Mouse (Mus musculus) kidney, postnatal 4 days (tissue): ENCODE results near the gene Pik3cd.

Experiments
- DNase-seq, 2 experiments: peaks; one replicate each; pipeline ENCODE4 v3.0.0; 2021; ENCODE audit warnings: mixed read lengths in 2 of 2

Gene Pik3cd

DNA sequence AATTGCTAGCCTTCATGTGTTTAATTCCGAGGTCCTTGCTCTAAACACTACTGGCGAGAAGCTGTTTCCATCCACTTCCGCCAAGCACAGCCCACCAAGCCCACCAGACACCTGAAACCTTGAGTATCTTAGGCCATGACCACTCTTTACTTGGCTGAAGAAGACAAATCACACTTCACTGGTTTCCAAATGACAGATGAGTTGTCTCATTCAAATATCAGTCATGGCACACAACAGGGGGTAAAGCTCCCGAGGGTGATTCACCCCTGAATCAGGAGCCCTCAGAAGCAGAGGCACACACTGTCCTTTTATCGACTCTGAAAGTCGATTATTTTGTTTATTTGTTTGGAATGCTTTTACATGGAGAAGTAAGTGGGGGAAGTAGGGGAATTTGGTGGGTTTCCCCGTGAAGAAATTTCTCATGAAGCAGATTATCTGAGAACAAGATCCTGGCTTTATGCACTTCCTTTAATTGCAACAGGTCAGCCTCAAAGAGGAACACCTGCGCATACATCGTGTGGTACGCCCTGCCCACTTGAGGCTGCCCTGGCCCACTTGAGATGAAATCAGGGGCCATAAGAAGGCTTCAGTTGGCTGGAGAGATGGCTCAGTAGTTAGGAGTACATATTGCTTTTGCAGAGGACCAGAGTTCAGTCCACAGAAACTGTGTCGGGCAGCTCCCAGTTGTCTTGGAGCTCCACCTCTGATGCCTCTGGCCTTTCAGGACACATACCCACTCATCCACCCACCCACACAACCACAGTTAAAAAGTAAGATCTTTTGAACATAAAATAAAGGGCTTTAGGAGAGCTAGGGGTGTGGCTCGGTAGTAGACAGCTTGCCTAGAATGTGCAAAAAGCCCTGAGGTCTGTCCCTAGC, 12.3 kb downstream of the Pik3cd start:
- no peak for DNase-seq

DNA sequence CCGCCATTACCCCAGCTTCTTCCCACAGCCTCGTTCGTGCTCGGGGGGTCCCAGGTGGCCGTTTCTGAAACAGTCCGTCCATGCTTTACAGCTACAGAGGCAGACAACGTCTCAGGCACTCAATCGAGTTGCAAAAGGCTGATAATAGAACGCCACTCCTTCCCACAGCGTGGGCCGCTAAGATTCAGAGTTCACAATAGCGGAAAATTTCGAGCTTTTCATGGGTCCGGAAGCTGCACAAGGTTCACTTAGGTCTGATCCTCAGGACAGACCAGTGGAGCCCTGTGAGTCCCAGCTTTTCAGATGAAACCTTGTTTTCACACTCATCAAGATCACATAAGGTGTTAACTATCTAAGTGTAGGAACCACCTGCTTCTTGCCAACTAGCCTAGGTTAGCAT, 13.5 kb downstream of the Pik3cd start:
- DNase-seq = no peak

DNA sequence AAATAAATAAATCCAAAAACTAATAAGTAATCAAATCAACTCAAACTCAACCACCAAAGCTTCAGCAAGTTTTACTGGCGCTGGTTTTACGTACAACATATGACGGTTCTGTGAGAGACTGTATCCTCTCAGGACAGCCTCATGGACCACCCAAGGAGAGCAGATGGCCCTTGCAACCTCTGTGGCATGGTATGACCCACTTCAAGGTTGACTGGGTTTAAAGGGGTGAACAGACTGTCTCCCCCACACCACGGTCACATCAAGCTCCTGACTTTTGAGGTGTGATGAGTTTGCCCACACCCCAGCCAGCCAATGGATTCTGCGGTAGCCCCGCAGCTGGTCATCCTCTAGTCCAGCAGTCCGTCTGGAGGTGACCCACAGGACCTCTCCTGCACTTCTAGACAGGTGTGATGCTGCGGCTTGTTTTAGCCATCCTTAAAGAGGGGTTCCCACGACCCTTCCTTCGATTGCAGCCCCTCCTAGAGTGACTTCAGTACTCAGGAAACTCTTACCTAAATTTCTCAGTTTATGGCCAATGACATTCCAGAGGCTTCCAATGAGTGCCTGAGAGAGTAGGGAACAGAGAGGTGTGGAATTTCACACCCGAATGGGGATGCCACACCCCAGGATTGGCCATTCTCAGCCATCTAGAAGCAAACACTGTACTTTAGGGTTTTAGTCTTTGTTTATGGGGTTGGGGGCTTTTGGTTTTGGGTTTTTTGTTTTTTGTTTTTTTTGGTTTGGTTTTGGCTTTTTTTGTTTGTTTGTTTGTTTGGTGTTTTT, 17.3 kb downstream of the Pik3cd start:
- no peak for DNase-seq

DNA sequence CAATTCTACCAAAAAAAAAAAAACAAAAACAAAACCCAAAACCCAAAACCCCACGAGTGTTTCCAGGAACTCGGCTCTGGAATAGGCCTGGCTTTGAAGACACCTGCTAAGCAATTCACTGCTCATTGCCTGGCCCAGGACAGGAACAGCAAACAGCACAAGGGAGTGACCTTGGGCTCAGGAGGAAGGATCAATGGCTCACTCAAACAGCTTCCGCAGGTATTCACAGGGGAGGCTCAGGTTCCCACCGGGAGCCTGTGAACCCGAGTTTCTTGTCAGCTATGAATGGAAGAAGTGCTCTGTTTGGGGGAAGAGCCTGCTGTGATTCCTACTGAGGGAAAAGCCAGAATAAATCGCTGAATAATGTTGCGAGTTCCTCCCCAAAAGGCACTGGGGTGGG, 18.5 kb downstream of the Pik3cd start:
- DNase-seq = no peak

DNA sequence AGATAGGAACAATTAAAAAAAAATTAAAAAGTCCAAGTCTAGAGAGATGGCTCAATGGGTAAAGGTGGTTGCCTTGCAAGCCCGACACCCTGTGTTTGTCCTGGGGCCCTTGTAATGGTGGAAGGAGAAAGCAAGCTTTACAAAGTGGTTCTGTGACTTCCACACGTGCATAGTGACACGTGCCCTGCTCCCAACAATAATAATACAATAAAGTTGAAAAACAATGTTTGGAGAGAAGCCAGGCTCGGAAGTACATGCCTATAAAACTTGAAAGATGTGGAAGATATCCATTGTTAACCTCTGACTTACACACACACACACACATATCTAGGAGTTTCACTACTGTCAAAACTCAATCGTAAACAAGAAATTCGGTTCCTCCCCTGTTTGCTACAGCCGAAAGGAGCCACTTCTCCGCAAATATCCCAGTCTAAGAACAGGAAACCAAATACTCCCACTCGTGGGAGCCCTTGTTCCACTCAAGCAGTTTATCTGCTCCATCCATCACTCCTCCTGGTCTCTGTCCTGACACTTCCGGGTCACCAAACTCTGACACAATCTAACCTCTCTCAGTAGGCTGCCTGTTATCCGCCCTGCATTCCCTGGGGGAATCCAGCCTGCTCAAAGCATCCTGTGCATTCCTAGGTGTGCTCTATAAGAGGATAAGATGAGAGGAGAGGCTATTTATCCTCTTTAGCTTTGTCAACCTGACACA, 23.2 kb downstream of the Pik3cd start:
- peak in 1 of 2 experiments; percentile 42 for DNase-seq

GRCm38 (mm10) chr4:149678006-149678405, 24.4 kb downstream of the Pik3cd start:
- DNase-seq = no peak

GRCm38 (mm10) chr4:149675378-149676261, 26.8 kb downstream of the Pik3cd start:
- DNase-seq = peak; percentile 87 to 90

- no peak for DNase-seq
Measured at GRCm38 (mm10) chr4:149674814-149675377, 27.5 kb downstream of the Pik3cd start.

DNA sequence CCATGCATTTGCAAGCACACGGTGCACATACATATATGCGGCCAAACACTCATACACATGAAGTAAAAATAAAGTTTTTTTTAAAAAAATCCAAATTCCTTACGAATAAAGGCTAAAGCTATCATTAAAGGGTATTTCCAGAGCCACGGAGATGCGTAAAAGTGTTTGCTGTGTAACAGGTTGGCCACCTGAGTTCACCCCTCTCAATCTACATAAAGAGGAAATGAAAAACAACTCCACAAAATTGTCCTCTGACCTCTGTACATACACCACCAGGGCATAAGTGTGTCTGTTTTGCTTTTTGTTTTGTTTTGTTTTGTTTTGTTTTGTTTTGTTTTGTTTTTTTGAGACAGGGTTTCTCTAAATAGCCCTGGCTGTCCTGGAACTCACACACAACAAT, 29.6 kb downstream of the Pik3cd start:
- DNase-seq = no peak

DNA sequence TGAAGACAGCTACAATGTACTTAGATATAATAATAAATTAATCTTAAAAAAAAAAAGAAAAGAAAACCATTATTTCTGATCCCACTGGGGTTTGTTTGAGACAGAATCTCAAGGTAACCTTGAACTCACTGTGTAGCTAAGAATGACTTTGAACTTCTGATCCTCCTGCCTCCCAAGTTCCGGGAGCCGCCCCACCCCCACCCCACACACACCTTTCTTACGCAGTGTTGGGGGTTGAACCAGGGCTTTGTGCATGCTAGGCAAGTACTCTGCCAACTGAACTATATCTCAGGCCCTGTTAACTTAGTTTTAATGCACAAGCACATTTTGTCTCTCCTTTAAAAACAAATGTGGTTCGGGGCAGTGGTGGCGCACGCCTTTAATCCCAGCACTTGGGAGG, 31.2 kb downstream of the Pik3cd start:
- no peak for DNase-seq

- no peak for DNase-seq
Measured at GRCm38 (mm10) chr4:149665692-149666090, 36.7 kb downstream of the Pik3cd start.

DNA sequence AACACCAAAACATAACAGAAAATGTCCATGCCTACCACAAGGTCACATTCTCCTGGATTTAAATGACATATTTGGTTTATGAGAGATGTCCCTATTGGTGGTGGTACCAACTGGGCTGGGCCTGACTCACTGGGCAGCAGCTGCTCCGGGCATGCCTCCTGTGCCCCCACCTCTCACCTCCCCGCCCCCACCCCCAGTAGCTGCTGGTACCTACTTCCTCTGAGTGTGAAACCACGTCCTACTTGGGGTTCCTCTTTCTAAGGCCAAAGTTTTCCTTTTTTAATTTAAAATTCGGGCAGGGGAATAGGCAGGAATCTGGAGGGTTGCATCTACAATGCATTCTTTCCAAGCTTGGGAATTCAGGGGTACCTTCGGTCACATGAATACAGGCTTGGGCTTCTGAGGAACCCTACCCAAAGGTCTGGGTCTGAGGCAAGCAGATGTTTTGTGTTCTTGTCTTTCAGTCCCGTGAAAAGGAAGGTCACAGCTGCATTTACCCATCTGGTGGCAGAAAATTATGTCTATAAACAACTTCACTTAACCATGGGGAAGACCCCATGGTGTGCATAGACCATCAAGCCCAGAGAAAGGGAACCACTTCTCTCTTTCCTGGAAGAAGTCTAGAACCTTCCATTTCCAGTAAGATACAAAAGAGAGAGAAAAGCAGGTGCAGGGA, 37.2 kb downstream of the Pik3cd start:
- no peak for DNase-seq

DNA sequence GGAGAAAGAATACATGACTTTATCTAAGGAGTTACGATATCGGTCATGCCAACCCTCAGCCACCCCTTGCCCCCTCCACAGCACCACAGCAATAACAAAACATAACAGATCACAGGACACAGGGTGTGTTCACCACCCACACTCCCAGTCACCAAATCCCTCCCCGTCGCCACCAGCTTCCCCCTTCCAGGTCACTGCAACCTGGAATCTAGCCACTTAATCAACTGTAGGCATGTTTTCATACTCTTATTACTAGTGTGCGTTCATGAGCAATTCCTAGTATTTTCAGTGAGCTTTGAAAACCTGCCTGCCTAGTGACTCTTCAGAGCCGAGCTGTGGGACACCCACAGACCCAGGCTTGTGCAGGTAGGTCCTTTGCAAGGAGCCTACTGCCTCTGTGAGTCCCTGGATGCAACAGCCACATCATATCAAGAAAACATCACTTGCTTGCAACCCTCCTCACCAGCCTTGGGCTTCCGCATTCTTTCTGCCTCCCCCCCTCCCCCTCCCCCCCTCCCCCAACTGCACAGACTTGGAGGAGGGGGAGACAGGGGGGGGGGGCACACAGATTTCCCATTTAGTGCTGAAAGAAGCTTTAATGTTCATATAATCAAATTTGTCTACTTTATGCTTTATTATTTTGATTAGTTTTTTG, 38.4 kb downstream of the Pik3cd start:
- DNase-seq = no peak

DNA sequence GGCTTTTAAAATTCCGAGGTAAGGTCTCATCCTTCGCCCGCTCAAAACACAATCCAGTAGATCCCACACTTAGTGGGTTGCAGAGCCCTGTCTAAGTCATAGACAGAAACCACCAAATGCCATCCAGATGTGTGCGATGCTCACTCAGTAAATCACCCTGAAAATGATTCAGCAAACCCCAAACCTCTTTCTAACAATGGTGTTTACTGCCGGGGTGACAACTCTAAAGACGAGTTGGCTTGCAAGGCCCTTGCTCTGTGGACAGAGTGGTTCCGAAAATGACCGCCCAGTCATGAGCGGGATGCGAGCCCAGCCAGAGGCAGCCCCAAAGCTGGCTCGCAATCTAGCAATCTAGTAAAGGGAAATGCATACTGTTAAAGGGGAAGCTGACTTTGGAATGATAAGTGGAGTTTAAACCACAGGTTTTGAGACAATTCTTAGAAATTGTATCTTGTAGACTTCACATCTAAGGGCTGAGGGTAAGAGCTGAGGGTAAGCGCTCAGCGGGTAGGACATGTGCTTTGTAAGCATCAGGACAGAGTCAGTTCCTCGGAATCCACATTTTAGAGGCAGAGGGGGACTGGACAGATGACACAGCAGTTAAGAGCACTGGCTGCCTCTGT, 40.3 kb downstream of the Pik3cd start:
- DNase-seq = no peak

DNA sequence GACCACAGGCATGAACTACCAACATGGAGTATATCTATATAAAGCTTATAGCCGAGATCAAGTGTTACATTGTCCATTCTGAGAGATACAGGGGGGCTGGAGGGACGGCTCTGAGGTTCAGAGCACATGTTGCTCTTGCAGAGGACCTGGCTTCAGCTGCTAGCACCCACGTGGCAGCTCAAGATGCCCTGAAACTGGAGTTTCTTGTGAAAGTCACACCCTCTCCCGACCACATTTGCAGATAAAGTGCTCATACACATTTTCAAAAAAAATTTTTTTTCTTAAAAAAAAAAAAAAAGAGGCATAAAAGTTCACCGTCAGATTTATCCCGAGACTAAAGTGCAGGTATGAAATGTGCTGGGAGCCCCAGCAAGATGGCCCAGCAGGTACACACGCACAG, 41.8 kb downstream of the Pik3cd start:
- DNase-seq = no peak

- DNase-seq = no peak
Measured at GRCm38 (mm10) chr4:149659495-149660116, 42.8 kb downstream of the Pik3cd start.

GRCm38 (mm10) chr4:149657858-149658416, 44.4 kb downstream of the Pik3cd start:
- no peak for DNase-seq

DNA sequence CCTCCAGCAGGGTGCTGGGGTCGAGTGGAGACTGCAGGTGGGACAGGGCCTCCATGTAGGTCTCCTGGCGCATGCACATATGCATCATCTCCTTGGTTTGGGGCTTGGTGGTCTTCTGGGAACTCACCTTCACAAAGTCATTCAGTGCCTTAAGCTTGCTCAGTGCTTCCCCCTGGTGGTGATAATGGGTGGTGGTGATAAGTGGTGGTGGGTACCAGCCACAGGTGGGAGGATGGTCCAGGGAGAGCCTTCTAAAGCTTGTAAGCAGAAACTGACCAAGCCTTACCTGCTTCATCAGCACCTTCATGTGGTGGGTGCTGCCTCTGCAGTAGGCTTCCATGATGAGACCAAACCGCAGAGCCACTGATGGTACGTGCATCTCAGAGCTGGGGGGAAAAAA, 48.1 kb downstream of the Pik3cd start:
- peak; percentile 63 to 66 for DNase-seq

GRCm38 (mm10) chr4:149650493-149651193, 51.7 kb downstream of the Pik3cd start:
- peak; percentile 90 to 92 for DNase-seq
